Mouse (Mus musculus): ENCODE measurements around the gene Armh2.
A peak's percentile ranks its signal among the peaks of the same experiment; 100 is the strongest.
"Not testable (repeated sequence)": the region's sequence is repeated elsewhere in the genome, so short reads cannot be mapped to it uniquely, and the experiment has no call there.

Armh2 gene

DNA sequence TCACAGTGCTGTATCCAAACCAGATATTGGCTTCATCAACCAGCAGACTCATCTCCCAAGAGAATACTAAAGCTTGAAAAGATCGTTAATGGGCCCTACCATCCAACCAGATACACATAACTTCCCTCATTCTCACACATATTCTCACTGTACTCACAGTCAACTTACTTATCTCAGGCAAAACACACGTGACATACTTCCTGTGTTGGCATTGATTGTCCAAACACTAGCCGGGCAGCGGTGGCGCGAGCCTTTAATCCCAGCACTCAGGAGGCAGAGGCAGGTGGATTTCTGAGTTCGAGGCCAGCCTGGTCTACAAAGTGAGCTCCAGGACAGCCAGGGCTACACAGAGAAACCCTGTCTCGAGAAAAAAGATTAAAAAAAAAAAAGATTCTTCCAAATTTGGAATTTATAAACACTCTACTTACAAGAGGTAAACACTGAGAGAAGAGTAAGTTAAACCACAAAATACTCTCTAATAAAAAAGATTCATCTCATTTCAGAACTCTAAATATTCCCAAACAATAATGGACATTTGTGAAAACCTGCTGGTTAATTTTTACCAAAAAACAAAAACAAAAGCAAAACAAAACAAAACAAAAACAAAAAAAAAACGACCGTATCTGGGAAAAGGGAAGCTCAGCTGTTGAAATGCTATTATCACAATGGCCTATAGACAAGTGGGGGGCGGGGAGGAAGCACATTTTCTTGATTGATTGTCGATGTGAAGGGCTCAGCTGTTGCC lies 17.0 kb downstream of the Armh2 start:
- no peak for DNase-seq (ENCODE audit: low spot score in 2 of 2)

DNA sequence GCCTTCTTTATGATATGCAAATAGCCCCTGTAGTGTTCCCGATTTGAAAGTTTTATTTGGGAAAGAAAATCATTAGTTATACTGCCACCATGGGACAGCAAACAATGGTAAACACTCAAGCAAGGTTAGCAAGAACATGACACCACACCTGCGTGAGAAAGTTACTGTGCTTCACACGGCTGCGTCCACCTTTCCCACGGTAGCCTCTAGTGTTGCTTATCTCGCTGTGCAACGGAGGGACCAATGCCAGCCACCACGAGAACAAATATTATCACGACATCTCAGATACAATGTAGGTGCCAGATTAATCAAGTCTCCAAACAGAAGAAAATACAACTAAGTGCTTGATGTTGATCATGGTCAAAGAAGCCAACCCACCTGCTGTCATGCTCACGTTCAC lies 18.4 kb downstream of the Armh2 start:
- no peak for DNase-seq (ENCODE audit: low spot score in 2 of 2)

DNA sequence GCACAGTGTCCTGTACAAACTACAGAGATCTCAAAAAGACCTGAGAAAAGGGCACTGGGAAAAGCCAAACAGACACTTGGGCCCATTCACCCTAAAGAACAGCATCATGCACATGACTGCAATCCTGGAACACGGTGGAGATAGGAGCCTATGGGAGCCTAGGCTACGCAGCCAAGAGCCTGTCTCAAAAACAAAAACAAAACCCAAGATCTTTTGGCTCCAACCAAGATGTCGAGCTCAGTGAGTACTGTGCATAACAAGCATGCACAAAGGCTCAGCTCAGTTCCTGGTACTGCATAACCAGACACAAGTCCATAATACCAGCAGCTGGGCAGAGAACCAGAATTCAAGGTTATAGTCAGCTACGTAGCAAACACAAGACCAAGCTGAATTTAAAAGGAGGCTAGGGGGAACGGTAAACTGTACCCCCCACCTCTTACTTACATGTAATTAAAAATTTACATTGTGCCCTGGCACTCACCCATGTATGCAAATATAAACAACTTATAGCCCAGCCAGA lies 19.4 kb downstream of the Armh2 start:
- DNase-seq (ENCODE audit: low spot score in 2 of 2), result no peak

DNA sequence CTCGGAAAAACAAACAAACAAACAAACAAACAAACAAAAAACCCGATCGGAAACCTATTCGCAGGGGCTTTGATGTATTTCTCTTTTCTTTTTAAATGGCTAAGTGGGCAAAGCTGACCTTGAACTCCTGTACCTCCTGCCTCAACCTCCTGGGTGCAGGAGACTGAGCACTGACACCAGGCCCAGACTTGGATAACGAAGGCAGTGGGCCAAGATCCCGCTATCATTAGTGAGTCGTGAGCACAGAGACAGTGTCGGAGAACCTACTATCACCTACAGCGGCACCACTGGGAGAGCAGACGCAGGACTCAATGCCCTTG lies 20.0 kb downstream of the Armh2 start:
- DNase-seq (ENCODE audit: low spot score in 2 of 2), result no peak

DNA sequence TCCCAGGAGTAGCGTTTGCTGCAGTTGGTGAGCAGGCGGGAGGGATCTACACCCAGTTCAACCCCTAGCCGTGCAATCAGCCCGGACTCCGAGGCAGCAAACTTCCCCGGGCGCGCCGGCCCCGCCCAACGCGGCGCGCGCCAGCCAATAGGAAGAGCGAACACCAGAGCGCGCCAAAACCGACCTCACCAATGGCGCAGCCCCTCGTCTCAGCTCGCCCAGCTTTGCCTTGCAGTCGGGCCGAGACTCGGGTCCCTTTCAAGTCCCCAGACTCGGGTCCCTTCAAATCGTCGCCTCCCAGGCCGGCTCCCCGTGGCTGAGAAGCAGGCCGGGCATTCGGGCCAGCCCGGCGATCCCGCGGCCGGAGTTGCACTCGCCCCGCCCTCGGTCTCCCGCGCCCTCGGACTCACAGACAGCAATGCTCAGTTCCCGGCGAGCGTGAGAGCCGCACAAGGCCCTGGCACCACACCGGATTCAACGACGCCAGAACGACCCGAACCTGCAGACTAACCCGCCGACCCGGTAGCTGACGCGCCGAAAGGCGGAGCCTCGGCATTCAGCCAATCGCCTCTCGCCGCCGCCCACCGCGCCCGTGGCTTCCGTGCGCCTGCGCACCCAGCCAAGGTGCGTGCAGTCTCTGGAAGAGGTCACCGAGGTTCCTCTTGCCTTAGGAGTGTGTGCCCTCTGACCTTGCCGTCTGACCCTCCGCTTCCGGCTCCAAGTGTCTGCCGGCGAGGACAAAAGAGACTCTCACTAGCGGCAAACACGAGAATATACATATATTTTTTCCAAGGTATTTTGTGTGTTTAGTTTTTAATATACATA lies 20.6 kb downstream of the Armh2 start, which contains the start of gene Gmnn:
Gmnn (minus strand) TSS at position 521 of the 825 bp plus-strand sequence.
- DNase-seq (ENCODE audit: low spot score in 2 of 2), result peak; percentile 94 to 98

DNA sequence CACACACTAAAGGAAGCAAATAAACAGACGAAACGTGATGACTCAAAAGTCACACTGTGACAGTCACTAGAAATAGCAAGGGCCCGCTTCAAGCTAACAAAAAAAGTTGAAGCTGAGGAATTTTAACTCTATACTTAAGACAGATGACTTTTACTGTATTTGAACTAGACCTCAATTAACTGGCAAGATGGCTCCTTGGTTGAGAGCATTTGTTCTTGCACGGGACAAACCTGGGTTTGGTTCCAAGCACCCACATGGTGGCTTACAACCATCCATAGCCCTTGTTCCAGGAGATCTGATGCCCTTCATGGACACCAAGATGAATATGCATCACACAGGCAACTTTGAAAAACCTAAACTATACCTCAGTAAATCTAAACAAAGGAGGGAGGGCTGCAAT lies 21.2 kb downstream of the Armh2 start:
- DNase-seq (ENCODE audit: low spot score in 2 of 2), result no peak

DNA sequence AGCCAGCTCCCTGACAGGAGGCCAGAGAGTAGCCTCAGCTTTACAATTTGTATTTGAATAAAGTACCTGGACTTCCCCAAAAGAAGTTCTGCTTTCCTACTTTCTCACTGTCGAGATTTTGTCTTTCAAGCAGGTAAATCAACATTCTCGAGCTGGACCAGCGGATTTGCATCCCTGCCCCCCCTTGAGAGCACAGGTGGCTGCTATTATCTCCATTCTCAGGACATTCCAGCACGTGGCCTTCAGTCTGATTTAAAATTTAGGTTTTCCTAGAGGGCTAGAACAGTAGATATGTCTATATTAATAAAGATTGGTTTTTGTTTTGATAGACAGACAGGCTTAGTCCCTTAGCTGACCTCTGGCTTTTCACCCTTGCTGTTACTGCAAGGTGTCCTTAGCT lies 26.8 kb downstream of the Armh2 start:
- not testable (repeated sequence) for DNase-seq (ENCODE audit: low spot score in 2 of 2)

DNA sequence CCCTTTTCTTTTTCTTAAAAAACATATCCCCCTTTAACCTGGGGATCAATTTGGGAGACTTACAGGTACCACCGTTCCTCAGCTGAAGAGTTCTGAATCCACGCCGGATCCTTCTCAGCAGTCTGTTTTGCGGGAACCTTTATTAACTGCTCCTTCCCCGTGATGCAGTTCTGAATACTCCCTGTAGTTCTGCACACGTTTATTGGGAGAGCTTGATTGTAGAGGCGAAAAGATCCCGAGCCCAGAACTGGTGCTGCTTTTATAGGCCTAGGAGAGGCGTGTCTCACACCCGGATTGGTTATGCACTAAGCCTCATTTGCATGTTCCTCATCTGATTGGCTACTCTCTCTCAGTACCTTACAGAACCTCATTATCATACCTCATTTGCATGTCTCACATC lies 30.4 kb downstream of the Armh2 start:
- not testable (repeated sequence) for DNase-seq (ENCODE audit: low spot score in 2 of 2)

DNA sequence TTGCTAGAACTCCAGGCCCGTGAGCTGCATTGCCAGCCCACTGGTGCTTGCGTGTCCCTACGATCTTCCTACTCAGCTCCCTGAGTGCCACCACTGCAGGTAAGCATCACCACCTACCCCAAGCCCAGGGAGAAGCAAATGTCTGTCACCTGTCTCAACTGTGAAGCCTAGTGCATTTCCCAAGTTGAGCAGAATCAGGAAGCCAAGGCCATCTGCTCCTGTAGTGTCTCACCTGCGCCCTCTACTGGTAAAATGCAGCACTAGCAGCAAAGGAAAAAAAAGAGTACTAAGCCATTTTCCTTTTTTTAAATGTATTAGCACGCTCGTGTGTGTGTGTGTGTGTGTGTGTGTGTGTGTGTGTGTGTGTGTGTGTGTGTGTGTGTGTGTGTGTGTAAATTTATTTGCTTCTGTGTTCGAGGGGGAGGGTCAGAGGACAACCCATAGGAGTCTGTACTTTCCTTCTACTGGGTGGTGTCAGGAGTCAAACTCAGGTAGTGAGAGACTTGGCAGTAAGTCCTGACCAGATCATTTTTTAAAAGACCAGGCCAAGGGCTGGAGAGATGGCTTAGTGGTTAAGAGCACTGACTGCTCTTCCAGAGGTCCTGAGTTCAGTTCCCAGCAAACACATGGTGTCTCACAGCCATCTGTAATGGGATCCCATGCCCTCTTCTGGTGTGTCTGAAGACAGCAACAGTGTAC lies 35.3 kb downstream of the Armh2 start:
- DNase-seq (ENCODE audit: low spot score in 2 of 2), result peak; percentile 66 to 76

DNA sequence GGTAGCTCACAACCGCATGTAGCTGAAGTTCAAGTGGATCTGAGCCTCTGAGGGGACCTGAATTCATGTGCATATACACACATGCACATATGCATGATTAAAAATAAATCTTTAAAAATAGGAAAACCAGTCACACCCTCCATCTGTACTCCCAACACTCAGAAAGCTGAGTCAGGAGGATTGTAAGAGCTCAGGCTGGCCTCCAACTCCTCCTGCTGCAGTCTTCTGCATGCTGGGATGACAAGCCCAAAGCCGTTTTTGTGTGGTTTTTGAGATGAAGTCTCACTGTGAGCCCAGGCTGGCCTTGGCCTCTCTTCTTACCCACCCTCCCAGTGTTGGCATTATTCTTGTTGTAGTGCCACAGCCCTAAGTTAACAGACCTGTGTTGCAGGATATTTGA lies 37.0 kb downstream of the Armh2 start:
- DNase-seq (ENCODE audit: low spot score in 2 of 2), result no peak

DNA sequence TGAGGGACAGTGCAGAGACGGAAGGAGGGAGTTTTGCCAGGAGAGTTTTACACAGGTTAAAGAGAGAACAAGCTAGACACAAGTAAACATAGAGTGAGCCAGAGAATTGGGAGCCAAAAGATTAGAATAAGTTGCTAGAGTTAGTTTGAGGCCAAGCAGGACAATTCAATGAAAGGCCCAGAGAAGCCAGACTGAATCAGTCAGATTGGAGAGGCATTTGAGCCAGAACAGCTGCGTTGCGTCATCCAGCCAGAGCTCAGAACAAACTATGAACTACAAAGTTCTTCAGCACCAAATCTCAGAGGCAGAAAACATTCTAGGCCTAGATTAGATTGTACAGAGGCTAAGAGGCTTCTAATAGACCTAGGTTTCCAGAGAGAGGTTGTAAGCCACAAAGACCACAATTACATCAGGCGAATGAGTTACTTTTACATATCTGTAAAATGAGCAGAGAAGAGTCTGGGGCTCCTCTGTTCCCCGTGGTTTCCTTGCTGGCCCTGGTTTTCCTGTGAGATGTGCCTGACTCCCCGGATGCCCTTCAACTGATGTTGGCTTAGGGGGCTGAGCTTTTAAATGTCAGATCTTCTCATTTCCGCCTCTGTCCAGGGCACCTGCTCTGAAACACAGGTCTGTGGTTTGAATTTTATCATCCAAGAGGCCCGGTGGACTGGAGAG lies 37.8 kb downstream of the Armh2 start:
- DNase-seq (ENCODE audit: low spot score in 2 of 2), result no peak

DNA sequence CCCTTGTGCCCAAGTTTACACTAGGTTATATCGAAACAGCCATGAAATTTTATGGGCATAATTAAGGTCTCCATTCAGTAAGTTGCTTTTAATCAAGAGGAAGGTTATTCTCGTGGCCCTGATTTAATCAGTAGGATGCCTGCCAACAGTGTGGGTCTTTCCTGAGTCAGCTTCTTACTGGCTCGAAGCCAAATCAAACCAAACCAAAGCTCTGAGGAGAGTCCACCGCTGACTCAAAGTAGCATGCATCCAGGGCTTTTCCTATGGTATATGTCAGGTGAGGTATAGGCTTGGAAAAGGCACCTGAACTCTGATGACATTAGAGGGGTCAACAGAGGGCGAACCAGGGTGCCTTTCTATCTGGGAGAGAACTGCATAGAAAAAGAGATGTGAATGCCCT lies 40.9 kb downstream of the Armh2 start:
- peak in 1 of 2 experiments; percentile 47 for DNase-seq (ENCODE audit: low spot score in 2 of 2)

DNA sequence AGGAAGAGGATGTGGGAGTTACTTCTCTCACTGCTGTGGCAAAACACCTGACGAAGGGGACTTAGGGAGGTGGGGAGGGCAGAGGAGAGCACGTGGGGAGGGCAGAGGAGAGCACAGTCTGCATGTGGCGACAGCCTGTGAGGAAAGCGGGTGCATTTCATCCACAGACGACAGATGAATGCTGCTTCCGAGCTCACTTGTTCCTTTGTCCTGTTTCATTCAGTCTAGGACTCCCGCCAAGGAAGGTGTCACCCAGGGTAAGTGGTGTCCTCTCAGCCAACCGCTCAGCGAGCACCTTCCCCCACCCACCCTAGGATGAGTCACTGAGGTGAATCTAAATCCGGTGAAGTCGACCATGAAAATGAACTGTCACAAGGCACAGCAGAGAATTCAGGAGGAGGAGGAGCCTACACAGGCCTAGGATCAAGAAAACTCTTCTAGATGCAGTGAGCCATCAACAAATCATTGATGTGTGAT lies 45.0 kb downstream of the Armh2 start:
- DNase-seq (ENCODE audit: low spot score in 2 of 2), result peak in 1 of 2 experiments; percentile 60

DNA sequence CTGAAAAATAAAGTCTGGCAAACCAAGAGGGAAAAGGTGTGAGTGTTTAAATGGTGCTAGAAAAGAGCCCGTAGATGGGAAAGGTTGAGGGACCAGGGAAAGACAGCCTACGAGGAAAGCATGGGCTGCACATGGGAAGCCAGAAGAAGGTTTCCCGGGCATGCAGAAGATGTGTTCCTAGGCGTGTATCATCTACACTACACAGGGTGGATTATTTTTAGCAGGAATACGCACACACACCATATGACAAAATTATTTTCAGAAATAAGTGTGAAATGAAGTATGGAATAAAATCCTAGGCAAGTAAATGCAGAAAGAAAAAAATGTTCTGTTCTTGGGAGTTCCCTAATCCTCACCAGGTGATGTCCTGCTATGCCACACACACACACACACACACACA lies 46.4 kb downstream of the Armh2 start:
- peak in 1 of 2 experiments; percentile 20 for DNase-seq (ENCODE audit: low spot score in 2 of 2)

DNA sequence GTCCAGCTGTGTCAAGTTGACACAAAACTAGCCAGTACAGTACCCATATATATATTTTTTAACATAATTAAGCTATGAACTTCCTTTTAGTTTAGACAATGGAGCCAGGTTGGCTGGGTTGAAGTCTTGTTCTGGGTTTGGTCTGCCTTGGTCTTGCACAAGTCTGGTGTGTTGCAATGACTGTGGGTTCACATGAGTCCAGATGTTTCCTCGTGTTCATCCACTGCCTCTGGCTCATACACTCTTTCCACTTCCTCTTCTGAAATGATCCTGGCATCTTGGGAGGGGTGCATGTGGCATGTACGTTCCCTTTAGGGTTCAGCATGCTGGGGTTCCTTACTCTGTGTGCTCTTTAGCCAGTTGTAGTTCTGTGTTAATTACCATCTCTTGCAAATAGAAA lies 50.3 kb downstream of the Armh2 start:
- peak; percentile 32 to 65 for DNase-seq (ENCODE audit: low spot score in 2 of 2)

DNA sequence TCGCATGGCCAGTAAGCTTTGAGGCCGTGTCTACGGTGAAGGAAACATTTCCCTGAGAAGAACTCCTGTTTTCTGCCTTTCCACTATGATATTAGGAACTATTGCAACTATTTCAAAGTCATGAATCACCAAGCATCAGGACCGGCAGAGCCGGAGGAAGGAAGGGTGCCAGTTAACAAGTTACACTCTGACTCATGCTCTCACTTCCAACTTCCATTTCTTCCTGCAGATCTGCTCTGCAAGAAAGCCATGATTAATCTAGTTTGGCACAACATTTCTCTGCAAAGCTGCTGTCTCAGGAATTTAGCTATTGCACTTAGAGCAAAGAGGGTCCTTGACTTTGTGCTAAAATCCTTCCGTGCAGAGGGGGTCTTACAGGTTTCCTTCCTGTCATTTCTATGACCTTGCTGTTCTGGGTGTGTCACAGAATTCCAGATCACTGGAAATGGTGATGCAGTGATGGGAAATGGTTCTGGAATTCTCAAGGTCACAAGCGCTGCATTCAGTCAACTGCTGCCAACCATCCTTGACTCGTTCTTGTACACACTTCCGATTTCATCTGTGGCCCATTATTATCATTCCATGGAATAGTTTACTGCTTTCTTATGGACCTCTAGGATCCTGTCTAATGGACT lies 51.5 kb downstream of the Armh2 start:
- DNase-seq (ENCODE audit: low spot score in 2 of 2), result no peak

All from spleen, postnatal 4 days (tissue).